Mouse (Mus musculus) CH12.LX (cell line): Measurements from ENCODE around the gene Aagab. TPM values are rescaled to one million over a fixed set of nuclear protein-coding genes. Genes with fewer than 3 reads are reported as not detected.

Source experiments
- DNase-seq: peaks from one replicate; pipeline ENCODE4 v3.0.0-alpha.2; 2013; ENCODE audit errors: extremely low read depth
- H3K27ac ChIP-seq: 2 replicates; pipeline ENCODE4 v1.5.1; 2012; ENCODE audit warnings: low read depth, mild to moderate bottlenecking, control low read depth, moderate library complexity; ENCODE audit not compliant: insufficient read depth
- H3K27me3 ChIP-seq: replicated peaks from 2 replicates; pipeline ENCODE3; 2012; ENCODE audit warnings: inconsistent platforms
- H3K36me3 ChIP-seq, 2 experiments: replicated peaks in 1 of 2; 2 replicates each; pipeline versions ENCODE3 to v1.6.1; 2012; ENCODE audit warnings: inconsistent platforms in 1 of 2, low read length in 1 of 2, mild to moderate bottlenecking in 1 of 2, mixed read lengths in 1 of 2, moderate library complexity in 1 of 2; ENCODE audit not compliant: control insufficient read depth in 1 of 2, insufficient read depth in 1 of 2
- H3K4me1 ChIP-seq, 2 experiments: 2 replicates each; pipeline ENCODE4 v1.6.1; 2012; ENCODE audit warnings: inconsistent platforms in 1 of 2, moderate library complexity in 1 of 2; ENCODE audit not compliant: insufficient read depth in 2 of 2, control insufficient read depth in 1 of 2
- H3K4me2 ChIP-seq: 2 replicates; pipeline ENCODE4 v1.6.1; 2012; ENCODE audit warnings: low read depth, mild to moderate bottlenecking, control low read depth; ENCODE audit not compliant: poor library complexity, insufficient read depth, severe bottlenecking
- H3K4me3 ChIP-seq, 3 experiments: fragments of 150-350 bp in 1 of 3; sonication (generic) in 1 of 3; replicated peaks in 1 of 3; 2 replicates each; pipeline versions ENCODE3 to v1.5.1; 2011 to 2012; ENCODE audit warnings: low read depth in 2 of 3, low read length in 2 of 3, mild to moderate bottlenecking in 2 of 3, moderate library complexity in 2 of 3, control low read depth in 1 of 3, improper control_type of control experiment in 1 of 3, inconsistent platforms in 1 of 3, mixed read lengths in 1 of 3; ENCODE audit not compliant: poor library complexity in 1 of 3
- H3K79me2 ChIP-seq: replicated peaks from 2 replicates; pipeline ENCODE4 v1.6.1; 2012; ENCODE audit warnings: mild to moderate bottlenecking, moderate library complexity; ENCODE audit not compliant: control insufficient read depth, poor library complexity, insufficient read depth, severe bottlenecking; ENCODE audit errors: extremely low read depth
- H3K9ac ChIP-seq: 2 replicates; pipeline ENCODE4 v1.6.1; 2012; ENCODE audit warnings: low read depth, mild to moderate bottlenecking, control low read depth, moderate library complexity; ENCODE audit not compliant: insufficient read depth
- H3K9me3 ChIP-seq: replicated peaks from 2 replicates; pipeline ENCODE3; 2012; ENCODE audit warnings: low read length, inconsistent platforms, mixed read lengths
- CHD2 ChIP-seq: IDR thresholded peaks from 2 replicates; pipeline ENCODE4 v1.6.1; 2011; ENCODE audit warnings: low read length, improper control_type of control experiment
- CTCF ChIP-seq, 2 experiments: IDR thresholded peaks in 1 of 2; conservative IDR thresholded peaks in 1 of 2; 2 replicates each; pipeline ENCODE4 v1.5.1; 2011 to 2012; ENCODE audit warnings: low read depth in 2 of 2, low read length in 2 of 2, improper control_type of control experiment in 1 of 2, inconsistent platforms in 1 of 2, mild to moderate bottlenecking in 1 of 2, moderate library complexity in 1 of 2
- GABPA ChIP-seq: IDR thresholded peaks from 2 replicates; pipeline ENCODE4 v1.6.1; 2012; ENCODE audit warnings: low read depth, low read length, improper control_type of control experiment, inconsistent platforms; ENCODE audit not compliant: insufficient replicate concordance
- HCFC1 ChIP-seq: IDR thresholded peaks from 2 replicates; pipeline ENCODE4 v1.6.1; 2012; ENCODE audit warnings: low read depth, mild to moderate bottlenecking, inconsistent platforms, low read length, improper control_type of control experiment
- JUN ChIP-seq: IDR thresholded peaks from 2 replicates; pipeline ENCODE4 v1.6.1; 2011; ENCODE audit warnings: low read depth, mild to moderate bottlenecking, low read length, improper control_type of control experiment, moderate library complexity; ENCODE audit not compliant: insufficient read depth
- NELFE ChIP-seq: IDR thresholded peaks from 2 replicates; pipeline ENCODE4 v1.6.1; 2011; ENCODE audit warnings: low read depth, low read length, improper control_type of control experiment
- POLR2AphosphoS2 ChIP-seq: IDR thresholded peaks from 2 replicates; pipeline ENCODE4 v1.6.1; 2011; ENCODE audit warnings: low read depth, low read length, improper control_type of control experiment
- RCOR1 ChIP-seq: conservative IDR thresholded peaks from 2 replicates; pipeline ENCODE4 v1.6.1; 2012; ENCODE audit warnings: low read depth, mild to moderate bottlenecking, inconsistent platforms, low read length, improper control_type of control experiment
- SMC3 ChIP-seq: IDR thresholded peaks from 2 replicates; pipeline ENCODE4 v1.6.1; 2011; ENCODE audit warnings: low read depth, low read length, improper control_type of control experiment
- USF1 ChIP-seq: IDR thresholded peaks from 2 replicates; pipeline ENCODE4 v1.6.1; 2014; ENCODE audit warnings: low read depth, mild to moderate bottlenecking, inconsistent platforms, low read length, improper control_type of control experiment
- ZMIZ1 ChIP-seq: IDR thresholded peaks from 2 replicates; pipeline ENCODE4 v1.6.1; 2012; ENCODE audit warnings: low read depth, mild to moderate bottlenecking, inconsistent platforms, low read length, improper control_type of control experiment
- dilution Hi-C: fragments of 300-500 bp; cut with MboI; formaldehyde crosslinking; loops from 2 replicates; pipeline ENCODE4 v1.14.3; 2020; ENCODE audit warnings: low sequenced_read_pairs; ENCODE audit not compliant: extremely low pct_unique_long_range_greater_than_20kb, extremely low pct_ligation_motif_present
- in situ Hi-C: fragments of 300-500 bp; cut with MboI; formaldehyde crosslinking; loops from 3 replicates; pipeline ENCODE4 v1.14.3; 2019; ENCODE audit warnings: low sequenced_read_pairs, low pct_ligation_motif_present, low pct_unique_long_range_greater_than_20kb, mixed read lengths
- polyA plus RNA-seq: library from polyadenylated mRNA; unstranded; fragments of >175 nt; gene quantifications from 2 replicates; pipeline ENCODE4 v1.2.1, GENCODE M21; 2012; ENCODE audit warnings: low read depth; ENCODE audit not compliant: insufficient read length
- total RNA-seq, 2 experiments: library from RNA; depleted of rRNA; stranded (reverse); fragments of 300-350 nt in 1 of 2; fragments of >200 nt in 1 of 2; gene quantifications; 2 replicates each; pipeline ENCODE4 v1.2.3; 2012 to 2014

Aagab gene
- total and polyA plus RNA-seq, 3 experiments: 14.5 to 27.8 (median 14.5) TPM

DNA sequence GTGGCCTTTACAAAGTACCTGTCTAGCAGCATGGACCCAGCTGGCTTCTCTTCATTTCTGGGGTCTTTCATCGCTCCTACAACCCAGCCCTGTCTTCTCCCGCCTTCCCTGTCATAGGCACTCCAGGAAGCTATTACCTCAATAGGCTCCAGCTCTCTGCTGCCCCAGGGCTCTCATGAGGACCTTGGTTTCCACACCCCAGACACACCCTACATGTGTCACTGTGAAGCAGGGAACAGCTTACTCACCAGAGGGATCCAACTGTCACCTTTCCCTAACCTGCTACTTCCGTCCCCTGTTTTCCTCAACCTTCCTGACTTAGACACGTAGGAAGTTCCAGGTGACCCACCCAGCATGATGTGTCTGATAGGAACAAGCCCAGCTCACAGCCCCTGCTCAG lies 57.6 kb downstream of the Aagab start:
- Histone ChIP-seq H3K4me2 (no peak overlapping the region), H3K4me3 (no peak overlapping the region), H3K4me1 (peaks cover 3 to 18% of the 10 kb centered on the region in 2 experiments), H3K9me3 (no peaks in the 10 kb centered on the region), H3K36me3 (no peaks in the 10 kb centered on the region), H3K79me2 (no peaks in the 10 kb centered on the region), H3K27me3 (no peaks in the 10 kb centered on the region), H3K27ac (no peak overlapping the region), H3K9ac (no peak overlapping the region)
- DNase-seq: no peak
- dilution Hi-C loops (no loop called here), in situ Hi-C loops (no loop called here)
- TF ChIP-seq ZMIZ1: no peak
- TF ChIP-seq NELFE: no peak
- no peak for TF ChIP-seq HCFC1

DNA sequence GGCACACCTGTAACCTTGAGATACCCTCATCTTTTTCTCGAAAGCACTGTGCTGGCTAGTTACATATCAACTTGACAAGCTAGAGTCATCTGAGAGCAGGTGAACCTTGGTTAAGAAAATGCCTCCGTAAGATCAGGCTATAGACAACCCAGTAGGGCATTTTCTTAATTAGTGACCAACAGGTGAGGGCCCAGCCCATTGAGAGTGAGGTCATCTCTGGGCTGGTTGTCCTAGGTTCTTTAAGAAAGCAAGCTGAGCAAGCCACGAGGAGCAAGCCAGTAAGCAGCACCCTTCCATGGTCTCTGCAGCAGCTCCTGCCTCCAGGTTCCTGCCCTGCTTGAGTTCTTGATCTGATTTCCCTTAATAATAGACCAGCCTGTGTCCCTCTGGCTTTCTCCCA lies 58.2 kb downstream of the Aagab start:
- Histone ChIP-seq H3K4me2 (no peak overlapping the region), H3K27ac (no peak overlapping the region), H3K4me3 (no peak overlapping the region), H3K9me3 (no peaks in the 10 kb centered on the region), H3K27me3 (no peaks in the 10 kb centered on the region), H3K4me1 (peaks cover 0 to 12% of the 10 kb centered on the region in 2 experiments; a peak in 1 of 4 replicates), H3K36me3 (no peaks in the 10 kb centered on the region), H3K9ac (no peak overlapping the region), H3K79me2 (no peaks in the 10 kb centered on the region)
- in situ Hi-C loops: no loop called here
- no peak for DNase-seq
- dilution Hi-C loops: no loop called here
- TF ChIP-seq CHD2 (no peak), SMC3 (no peak), ZMIZ1 (no peak), POLR2AphosphoS2 (no peak)
- TF ChIP-seq, all 38 proteins: peak for 0

DNA sequence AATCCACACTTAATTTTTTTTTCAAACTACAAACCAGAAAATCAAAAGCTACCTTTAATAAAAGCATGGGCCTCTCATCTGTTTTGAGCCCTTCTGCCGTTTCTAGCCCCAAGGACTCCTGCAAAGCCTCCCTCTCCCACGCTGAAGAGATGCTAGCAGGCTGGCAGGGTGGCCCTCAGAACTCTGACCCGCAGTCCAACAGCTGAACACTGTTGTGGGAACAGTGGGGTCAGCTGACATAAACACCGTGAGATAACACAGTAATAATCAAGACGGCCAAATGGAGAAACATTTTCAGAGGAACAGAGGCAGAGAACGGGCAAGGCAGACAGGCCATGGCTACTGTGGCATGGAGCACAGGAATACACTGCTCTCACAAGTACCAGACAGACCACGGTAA lies 60.3 kb downstream of the Aagab start:
- Histone ChIP-seq H3K36me3 (no peaks in the 10 kb centered on the region), H3K9me3 (no peaks in the 10 kb centered on the region), H3K27ac (no peak overlapping the region), H3K4me1 (peaks cover 0 to 11% of the 10 kb centered on the region in 2 experiments; a peak in 2 of 4 replicates), H3K27me3 (no peaks in the 10 kb centered on the region), H3K79me2 (no peaks in the 10 kb centered on the region), H3K4me2 (no peak overlapping the region), H3K9ac (no peak overlapping the region), H3K4me3 (no peak overlapping the region)
- no peak for TF ChIP-seq JUN
- TF ChIP-seq GABPA: no peak
- no peak for TF ChIP-seq USF1
- no peak for TF ChIP-seq CTCF (conservative IDR thresholded peaks at IDR 0.05 in 1 of 2, IDR thresholded peaks at IDR 0.05 in 1 of 2; ENCODE audit: low read depth in 2 of 2, low read length in 2 of 2)
- no peak for TF ChIP-seq RCOR1
- dilution Hi-C loops: no loop called here
- no peak for DNase-seq
- in situ Hi-C loops: no loop called here
